Mouse (Mus musculus) liver, embryonic 15.5 days (tissue): ENCODE measurements at regions not wholly inside any gene's neighbourhood (a gene's known extent, or its start where the extent isn't known, plus 50 kb on each side); places are given as distances from the start of the nearest gene placed in this dataset.

ENCODE experiments used
- ATAC-seq: fragments of 200-750 bp; cut with Nextera tagmentation; 2 replicates; pipeline ENCODE4 v1.8.0; 2017; ENCODE audit warnings: moderate number of reproducible peaks, mild to moderate bottlenecking, moderate library complexity; ENCODE audit not compliant: insufficient read depth
- H3K27ac ChIP-seq: fragments of 300-500 bp; sonication (generic); replicated peaks from 2 replicates; pipeline ENCODE4 v1.5.1; 2015; ENCODE audit warnings: mild to moderate bottlenecking, inconsistent platforms
- H3K27me3 ChIP-seq: fragments of 300-500 bp; sonication (generic); 2 replicates; pipeline ENCODE4 v1.6.1; 2015; ENCODE audit warnings: mild to moderate bottlenecking, inconsistent platforms
- H3K36me3 ChIP-seq: fragments of 300-500 bp; sonication (generic); replicated peaks from 2 replicates; pipeline ENCODE4 v1.6.1; 2015; ENCODE audit warnings: moderate library complexity, mild to moderate bottlenecking, inconsistent platforms
- H3K4me1 ChIP-seq: fragments of 300-500 bp; sonication (generic); replicated peaks from 2 replicates; pipeline ENCODE4 v1.6.1; 2015; ENCODE audit warnings: inconsistent platforms
- H3K4me2 ChIP-seq: fragments of 300-500 bp; sonication (generic); 2 replicates; pipeline ENCODE4 v1.6.1; 2015; ENCODE audit warnings: moderate library complexity, mild to moderate bottlenecking, inconsistent platforms
- H3K4me3 ChIP-seq: fragments of 300-500 bp; sonication (generic); replicated peaks from 2 replicates; pipeline ENCODE4 v1.5.1; 2015; ENCODE audit warnings: mild to moderate bottlenecking, inconsistent platforms
- H3K9ac ChIP-seq: fragments of 300-500 bp; sonication (generic); 2 replicates; pipeline ENCODE4 v1.6.1; 2015; ENCODE audit warnings: moderate library complexity, mild to moderate bottlenecking, inconsistent platforms
- H3K9me3 ChIP-seq: fragments of 300-500 bp; sonication (generic); replicated peaks from 2 replicates; pipeline ENCODE4 v1.6.1; 2016; ENCODE audit warnings: inconsistent platforms
- WGBS: fragments of 180-500 bp; shearing (Covaris S2); methylation state at CpG from one replicate; pipeline ENCODE4 v1.1.7; 2015; ENCODE audit warnings: mixed read lengths; ENCODE audit not compliant: insufficient replicate concordance; 5-methylcytosine and 5-hydroxymethylcytosine counted together

- no peak overlapping the region for H3K4me2 ChIP-seq
- H3K27ac ChIP-seq, result no peak overlapping the region
- no peaks in the 10 kb centered on the region for H3K9me3 ChIP-seq
- no peak overlapping the region for H3K9ac ChIP-seq
- H3K27me3 ChIP-seq, result no peaks in the 10 kb centered on the region
- 30% methylated on average over 9 of the region's 9 CpGs for whole genome bisulfite sequencing
- no peaks in the 10 kb centered on the region for H3K4me1 ChIP-seq
- no peaks in the 10 kb centered on the region for H3K36me3 ChIP-seq
- no peak overlapping the region for H3K4me3 ChIP-seq
- ATAC-seq, result no peak
Observed at GRCm38 (mm10) chr3:51121703-51122540, 102.3 kb upstream of the Noct start.

- no peak overlapping the region for H3K4me2 ChIP-seq
- H3K27me3 ChIP-seq, result no peaks in the 10 kb centered on the region
- H3K27ac ChIP-seq, result no peak overlapping the region
- no peaks in the 10 kb centered on the region for H3K4me1 ChIP-seq
- no peaks in the 10 kb centered on the region for H3K36me3 ChIP-seq
- no peak overlapping the region for H3K4me3 ChIP-seq
- no peak overlapping the region for H3K9ac ChIP-seq
- no peaks in the 10 kb centered on the region for H3K9me3 ChIP-seq
- no peak for ATAC-seq
- WGBS, result 78% methylated on average over 1 of the region's 1 CpGs
Observed at GRCm38 (mm10) chr3:51122541-51122935, 101.7 kb upstream of the Noct start.

GRCm38 (mm10) chr3:51127875-51128274, 96.4 kb upstream of the Noct start:
- ATAC-seq, result no peak
- 50% methylated on average over 1 of the region's 1 CpGs for WGBS
- Histone ChIP-seq H3K36me3 (no peaks in the 10 kb centered on the region), H3K27ac (no peak overlapping the region), H3K4me3 (no peak overlapping the region), H3K27me3 (no peaks in the 10 kb centered on the region), H3K9me3 (no peaks in the 10 kb centered on the region), H3K4me2 (no peak overlapping the region), H3K4me1 (no peaks in the 10 kb centered on the region), H3K9ac (no peak overlapping the region)

GRCm38 (mm10) chr3:51128491-51129155, 95.6 kb upstream of the Noct start:
- no peak for ATAC-seq
- no peak overlapping the region for H3K4me3 ChIP-seq
- no peaks in the 10 kb centered on the region for H3K4me1 ChIP-seq
- H3K27ac ChIP-seq, result no peak overlapping the region
- H3K9ac ChIP-seq, result no peak overlapping the region
- H3K9me3 ChIP-seq, result no peaks in the 10 kb centered on the region
- H3K36me3 ChIP-seq, result no peaks in the 10 kb centered on the region
- WGBS, result 24% methylated on average over 10 of the region's 10 CpGs
- H3K4me2 ChIP-seq, result no peak overlapping the region
- no peaks in the 10 kb centered on the region for H3K27me3 ChIP-seq

DNA sequence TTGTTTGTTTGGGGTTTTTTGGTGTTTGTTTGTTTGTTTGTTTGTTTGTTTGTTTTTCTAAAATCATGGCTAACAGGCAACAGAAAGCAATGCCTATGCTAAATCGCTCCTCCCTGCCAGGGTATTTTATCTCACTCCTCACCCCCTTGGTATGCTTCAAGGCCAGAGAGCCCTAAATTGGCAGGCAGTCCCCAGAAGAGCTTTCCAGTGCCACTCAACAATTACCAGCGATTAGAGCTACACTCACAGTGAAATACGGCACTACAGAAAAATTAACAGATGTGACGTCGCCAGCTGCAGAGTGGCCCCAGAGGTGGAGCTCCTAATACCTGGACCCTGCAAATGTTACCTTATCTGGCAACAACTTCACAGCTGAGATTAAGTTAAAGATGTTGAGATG, 93.5 kb upstream of the Noct start:
- 76% methylated on average over 5 of the region's 5 CpGs for WGBS
- H3K27me3 ChIP-seq, result no peaks in the 10 kb centered on the region
- H3K9ac ChIP-seq, result no peak overlapping the region
- H3K27ac ChIP-seq, result no peak overlapping the region
- H3K4me3 ChIP-seq, result no peak overlapping the region
- no peaks in the 10 kb centered on the region for H3K4me1 ChIP-seq
- no peak overlapping the region for H3K4me2 ChIP-seq
- ATAC-seq, result no peak
- no peaks in the 10 kb centered on the region for H3K36me3 ChIP-seq
- no peaks in the 10 kb centered on the region for H3K9me3 ChIP-seq

DNA sequence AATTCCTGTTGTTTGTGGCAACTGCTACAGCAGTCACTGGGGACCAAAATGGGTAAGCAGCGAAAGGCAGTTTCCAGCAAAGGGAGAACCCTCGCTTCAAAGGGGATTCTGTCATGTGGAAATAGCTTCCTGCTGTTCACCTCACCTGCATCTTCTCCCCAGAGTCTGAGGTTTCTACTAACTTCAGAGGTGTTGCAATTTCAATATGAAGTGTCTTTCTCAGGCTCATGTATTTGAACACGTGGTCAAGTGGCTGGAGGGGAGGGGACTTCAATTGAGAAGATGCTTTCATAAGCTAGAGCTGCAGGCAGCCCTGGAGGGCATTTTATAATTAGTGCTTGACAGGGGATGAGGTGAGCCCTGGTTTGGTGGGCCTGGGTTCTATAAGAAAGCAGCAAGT, 92.9 kb upstream of the Noct start:
- Histone ChIP-seq H3K9me3 (no peaks in the 10 kb centered on the region), H3K27ac (no peak overlapping the region), H3K9ac (no peak overlapping the region), H3K4me2 (no peak overlapping the region), H3K36me3 (no peaks in the 10 kb centered on the region), H3K27me3 (no peaks in the 10 kb centered on the region), H3K4me1 (no peaks in the 10 kb centered on the region), H3K4me3 (no peak overlapping the region)
- no peak for ATAC-seq
- WGBS, result 60% methylated on average over 3 of the region's 3 CpGs

- WGBS, result 62% methylated on average over 5 of the region's 5 CpGs
- no peak overlapping the region for H3K9ac ChIP-seq
- no peaks in the 10 kb centered on the region for H3K9me3 ChIP-seq
- no peaks in the 10 kb centered on the region for H3K27me3 ChIP-seq
- H3K36me3 ChIP-seq, result no peaks in the 10 kb centered on the region
- H3K4me2 ChIP-seq, result no peak overlapping the region
- H3K4me1 ChIP-seq, result no peaks in the 10 kb centered on the region
- no peak overlapping the region for H3K4me3 ChIP-seq
- H3K27ac ChIP-seq, result no peak overlapping the region
- no peak for ATAC-seq
Observed at GRCm38 (mm10) chr3:51132736-51133135, 91.5 kb upstream of the Noct start.

- 59% methylated on average over 5 of the region's 5 CpGs for WGBS
- Histone ChIP-seq H3K27ac (no peak overlapping the region), H3K4me3 (no peak overlapping the region), H3K9ac (no peak overlapping the region), H3K4me2 (no peak overlapping the region), H3K27me3 (no peaks in the 10 kb centered on the region), H3K9me3 (no peaks in the 10 kb centered on the region), H3K36me3 (no peaks in the 10 kb centered on the region), H3K4me1 (no peaks in the 10 kb centered on the region)
- ATAC-seq, result no peak
Observed at GRCm38 (mm10) chr3:51135581-51135980, 88.7 kb upstream of the Noct start.

- ATAC-seq, result no peak
- Histone ChIP-seq H3K36me3 (no peaks in the 10 kb centered on the region), H3K4me1 (no peaks in the 10 kb centered on the region), H3K4me2 (no peak overlapping the region), H3K27me3 (no peaks in the 10 kb centered on the region), H3K27ac (no peak overlapping the region), H3K9ac (no peak overlapping the region), H3K9me3 (no peaks in the 10 kb centered on the region), H3K4me3 (no peak overlapping the region)
- WGBS, result 75% methylated on average over 7 of the region's 8 CpGs
Observed at GRCm38 (mm10) chr3:51137730-51138312, 86.4 kb upstream of the Noct start.

- ATAC-seq, result no peak
- 13% methylated on average over 2 of the region's 2 CpGs for WGBS
- Histone ChIP-seq H3K36me3 (no peaks in the 10 kb centered on the region), H3K4me2 (no peak overlapping the region), H3K9ac (no peak overlapping the region), H3K4me1 (0 out of 2 replicates have a peak, but pooled peaks cover under 1% of the 10 kb centered on the region), H3K27ac (no peak overlapping the region), H3K9me3 (no peaks in the 10 kb centered on the region), H3K4me3 (no peak overlapping the region), H3K27me3 (no peaks in the 10 kb centered on the region)
Observed at GRCm38 (mm10) chr3:51145985-51146384, 78.3 kb upstream of the Noct start.

DNA sequence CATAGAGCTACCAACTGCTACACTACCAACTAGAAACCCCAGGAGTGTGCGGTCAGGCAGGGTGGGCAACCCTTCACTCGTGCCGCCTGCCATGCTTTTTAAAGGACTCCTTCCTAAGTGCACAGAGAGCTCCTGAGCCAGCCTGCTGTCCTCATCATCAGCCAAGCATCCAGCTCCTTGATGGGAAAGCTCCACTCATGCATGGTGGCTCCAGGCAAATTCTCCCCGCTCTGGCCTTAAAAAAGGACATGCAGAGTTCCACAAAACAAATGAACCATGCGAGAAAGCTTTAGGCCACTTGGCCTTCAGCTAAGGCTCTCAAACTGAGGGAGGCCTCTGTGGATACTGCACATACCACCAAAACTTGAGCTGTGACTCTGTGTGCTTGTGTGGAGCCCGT, 74.2 kb upstream of the Noct start:
- Histone ChIP-seq H3K27ac (no peak overlapping the region), H3K4me2 (no peak overlapping the region), H3K9me3 (no peaks in the 10 kb centered on the region), H3K27me3 (no peaks in the 10 kb centered on the region), H3K9ac (no peak overlapping the region), H3K4me1 (peaks cover 18% of the 10 kb centered on the region; the same call in 1 of the 2 replicates), H3K36me3 (no peaks in the 10 kb centered on the region), H3K4me3 (no peak overlapping the region)
- ATAC-seq, result no peak
- WGBS, result 72% methylated on average over 6 of the region's 6 CpGs
